Mouse (Mus musculus): Measurements from ENCODE around the gene Opn4. TPM values are rescaled to one million over a fixed set of nuclear protein-coding genes. Genes with fewer than 3 reads are reported as not detected.

Opn4 gene
- polyA plus RNA-seq, 1 experiment = not detected

GRCm38 (mm10) chr14:34562393-34562792 lies 37.5 kb downstream of the Opn4 start:
- no peak for DNase-seq (ENCODE audit: low spot score)

- DNase-seq (ENCODE audit: low spot score) = no peak
These were observed 38.3 kb downstream of the Opn4 start for GRCm38 (mm10) chr14:34561647-34562046.

GRCm38 (mm10) chr14:34558947-34559346 lies 41.0 kb downstream of the Opn4 start:
- no peak for DNase-seq (ENCODE audit: low spot score)

GRCm38 (mm10) chr14:34555211-34555610 lies 44.7 kb downstream of the Opn4 start:
- no peak for DNase-seq (ENCODE audit: low spot score)

- DNase-seq (ENCODE audit: low spot score) = no peak
These were observed 45.9 kb downstream of the Opn4 start for GRCm38 (mm10) chr14:34554047-34554446.

- DNase-seq (ENCODE audit: low spot score) = no peak
These were observed 46.5 kb downstream of the Opn4 start for GRCm38 (mm10) chr14:34553470-34553869.

GRCm38 (mm10) chr14:34552226-34552625 lies 47.7 kb downstream of the Opn4 start:
- no peak for DNase-seq (ENCODE audit: low spot score)

GRCm38 (mm10) chr14:34549004-34549671 lies 50.8 kb downstream of the Opn4 start:
- peak; percentile 72 for DNase-seq (ENCODE audit: low spot score)

GRCm38 (mm10) chr14:34548391-34549001 lies 51.4 kb downstream of the Opn4 start:
- DNase-seq (ENCODE audit: low spot score) = peak; percentile 57

- no peak for DNase-seq (ENCODE audit: low spot score)
These were observed 55.4 kb downstream of the Opn4 start for GRCm38 (mm10) chr14:34544545-34544944.

- no peak for DNase-seq (ENCODE audit: low spot score)
These were observed 55.9 kb downstream of the Opn4 start for GRCm38 (mm10) chr14:34544001-34544400.

- no peak for DNase-seq (ENCODE audit: low spot score)
These were observed 56.3 kb downstream of the Opn4 start for GRCm38 (mm10) chr14:34543596-34543995.

- DNase-seq (ENCODE audit: low spot score) = no peak
These were observed 58.0 kb downstream of the Opn4 start for GRCm38 (mm10) chr14:34541896-34542295.

GRCm38 (mm10) chr14:34540685-34541162 lies 59.2 kb downstream of the Opn4 start:
- no peak for DNase-seq (ENCODE audit: low spot score)

Other genes starting within 250 kb of the Opn4 start
- gene Fam25c, start 244.7 kb downstream of the Opn4 start, polyA plus RNA-seq (2012; rRNA removed) = 714 and 1,004 TPM in 2 replicates
- 35.6 and 50.1 TPM in 2 replicates for gene Sncg, start 225.4 kb downstream of the Opn4 start, polyA plus RNA-seq (2012; rRNA removed)
- gene Mmrn2, start 224.7 kb downstream of the Opn4 start, polyA plus RNA-seq (2012; rRNA removed) = 8.0 and 14.0 TPM in 2 replicates
- 47.7 and 56.2 TPM in 2 replicates for gene Bmpr1a, start 96.8 kb downstream of the Opn4 start, polyA plus RNA-seq (2012; rRNA removed)
- gene 9230112D13Rik, start 77.3 kb downstream of the Opn4 start, polyA plus RNA-seq (2012; rRNA removed) = 0.08 TPM in 1 of 2 replicates, not detected in the other
- 43.3 and 50.5 TPM in 2 replicates for gene Ldb3, start 11.5 kb downstream of the Opn4 start, polyA plus RNA-seq (2012; rRNA removed)
- 27.8 and 28.7 TPM in 2 replicates for gene Wapl, start 73.8 kb upstream of the Opn4 start, polyA plus RNA-seq (2012; rRNA removed)
- 0.07 and 0.16 TPM in 2 replicates for gene Grid1, start 220.0 kb upstream of the Opn4 start, polyA plus RNA-seq (2012; rRNA removed)

All from urinary bladder, adult 2 months (tissue).